Mouse (Mus musculus) frontal cortex, postnatal 14 days (tissue): ENCODE results near the gene Ptov1.

Experiments used
- DNase-seq, 2 experiments: peaks; one replicate each; pipeline ENCODE4 v3.0.0; 2022; ENCODE audit warnings: low spot score in 2 of 2

Ptov1 gene

GRCm38 (mm10) chr7:44839491-44840191 is 29.9 kb downstream of the Ptov1 start:
- DNase-seq, result peak in 1 of 2 experiments; percentile 51

GRCm38 (mm10) chr7:44839171-44839490 is 30.5 kb downstream of the Ptov1 start:
- no peak for DNase-seq

GRCm38 (mm10) chr7:44838073-44838472 is 31.5 kb downstream of the Ptov1 start:
- no peak for DNase-seq

GRCm38 (mm10) chr7:44836423-44837053 is 33.0 kb downstream of the Ptov1 start:
- no peak for DNase-seq

- DNase-seq, result no peak
Observed at GRCm38 (mm10) chr7:44836016-44836404, 33.6 kb downstream of the Ptov1 start.

GRCm38 (mm10) chr7:44835373-44836015 is 34.1 kb downstream of the Ptov1 start:
- DNase-seq, result no peak

GRCm38 (mm10) chr7:44832763-44833162 is 36.8 kb downstream of the Ptov1 start:
- DNase-seq, result no peak

- no peak for DNase-seq
Observed at GRCm38 (mm10) chr7:44828706-44829105, 40.9 kb downstream of the Ptov1 start.

GRCm38 (mm10) chr7:44826771-44827170 is 42.8 kb downstream of the Ptov1 start:
- no peak for DNase-seq

GRCm38 (mm10) chr7:44824872-44825271 is 44.7 kb downstream of the Ptov1 start:
- peak in 1 of 2 experiments; percentile 74 for DNase-seq

- DNase-seq, result no peak
Observed at GRCm38 (mm10) chr7:44823409-44823808, 46.2 kb downstream of the Ptov1 start.

- DNase-seq, result peak; percentile 0 to 2
Observed at GRCm38 (mm10) chr7:44821666-44822448, 47.7 kb downstream of the Ptov1 start.

GRCm38 (mm10) chr7:44820525-44820924 is 49.1 kb downstream of the Ptov1 start:
- DNase-seq, result peak in 1 of 2 experiments; percentile 0

- peak in 1 of 2 experiments; percentile 4 for DNase-seq
Observed at GRCm38 (mm10) chr7:44819863-44820262, 49.7 kb downstream of the Ptov1 start.

- peak in 1 of 2 experiments; percentile 0 for DNase-seq
Observed at GRCm38 (mm10) chr7:44819391-44819790, 50.2 kb downstream of the Ptov1 start.

- DNase-seq, result peak in 1 of 2 experiments; percentile 4
Observed at GRCm38 (mm10) chr7:44818751-44819235, 50.8 kb downstream of the Ptov1 start.

- peak in 1 of 2 experiments; percentile 5 for DNase-seq
Observed at GRCm38 (mm10) chr7:44818164-44818563, 51.4 kb downstream of the Ptov1 start.

GRCm38 (mm10) chr7:44817441-44817840 is 52.1 kb downstream of the Ptov1 start:
- DNase-seq, result peak in 1 of 2 experiments; percentile 2

GRCm38 (mm10) chr7:44816470-44817021 is 53.0 kb downstream of the Ptov1 start, which contains the start of gene Atf5:
Atf5 (minus strand) TSS chr7:44816658.
- peak in 1 of 2 experiments; percentile 42 for DNase-seq

GRCm38 (mm10) chr7:44815721-44816469 is 53.7 kb downstream of the Ptov1 start, which contains the start of the genes Nup62 and Il4i1:
Nup62 (plus strand) TSS chr7:44816088.
Il4i1 (plus strand) TSS chr7:44816387.
- DNase-seq, result peak; percentile 98 to 99
